ENCODE assay signal across 16 mouse cellular contexts in genomic region chr17:50655416-50655776, GRCm38 (mm10).
DNase-seq lines count a peak whose midpoint lies in the region; ATAC-seq lines count a peak whose summit lies in the region.
"Had no signal": no experiment of that assay in that cellular context is flagged by ENCODE, and none has a peak within 500 bp of the region (broad histone marks: within the 10 kb centered on the region; RNA-seq: fewer than 3 reads in every experiment).

No protein-coding gene starts in this region.

- H3K36me3 ChIP-seq in heart, embryonic 14.5 days (ENCODE audit: control insufficient read depth, insufficient read depth, low read length) = no peaks in the 10 kb centered on the region
- no peaks in the 10 kb centered on the region for H3K36me3 ChIP-seq in hindbrain, embryonic 14.5 days (replicated peaks; ENCODE audit: control insufficient read depth, insufficient read depth)
- H3K36me3 ChIP-seq: embryonic facial prominence, embryonic 15.5 days; G1E; limb, embryonic 12.5 days had no signal

- intact Hi-C loops in heart, postnatal 14 days (cut with DNase I) = no loop called here

- peak; percentile 35 to 36 for DNase-seq in heart, adult 18-20 months
- DNase-seq in heart, postnatal 14 days = no peak
- peak; percentile 10 to 52 for DNase-seq in spleen, postnatal 4 days (ENCODE audit: low spot score in 2 of 2)
- no peak for DNase-seq in spleen, postnatal 36 days (ENCODE audit: low spot score in 2 of 2)
- DNase-seq in skeletal muscle tissue, adult 2 months (ENCODE audit: low read depth, low spot score) = peak; percentile 67
- DNase-seq in right cerebral cortex, adult 18-20 months = no peak
- DNase-seq in hindbrain, embryonic 14.5 days (ENCODE audit: low spot score) = no peak
- DNase-seq: cerebellum, adult 11-12 months; kidney, postnatal 10 days; lung, adult 18-20 months; right cerebral cortex, postnatal 14 days had no signal

- H3K4me1 ChIP-seq in heart, embryonic 14.5 days (ENCODE audit: control insufficient read depth in 2 of 2, insufficient read depth in 2 of 2, low read length in 2 of 2) = peaks cover 10 to 18% of the 10 kb centered on the region in 2 experiments
- H3K4me1 ChIP-seq in hindbrain, embryonic 14.5 days (replicated peaks; ENCODE audit: control insufficient read depth, insufficient read depth, low read length) = peaks cover 4% of the 10 kb centered on the region; the same call in 1 of the 2 replicates
- H3K4me1 ChIP-seq: embryonic facial prominence, embryonic 15.5 days; limb, embryonic 12.5 days had no signal

- H3K9ac ChIP-seq in heart, embryonic 14.5 days (ENCODE audit: low read length) = no peak overlapping the region
- no peak overlapping the region for H3K9ac ChIP-seq in hindbrain, embryonic 14.5 days
- H3K9ac ChIP-seq: embryonic facial prominence, embryonic 15.5 days; limb, embryonic 12.5 days had no signal

- H3K27ac ChIP-seq in heart, embryonic 14.5 days (replicated peaks in 1 of 2; ENCODE audit: control insufficient read depth in 1 of 2, insufficient read depth in 1 of 2, low read depth in 2 of 2, low read length in 2 of 2) = peak overlapping the region; percentile 53 to 77
- no peak overlapping the region for H3K27ac ChIP-seq in hindbrain, embryonic 14.5 days
- H3K27ac ChIP-seq: embryonic facial prominence, embryonic 15.5 days; limb, embryonic 12.5 days had no signal

- 12% methylated on average over 4 of the region's 4 CpGs for WGBS in heart, embryonic 14.5 days
- 71% methylated on average over 4 of the region's 4 CpGs for WGBS in hindbrain, embryonic 14.5 days

- H3K4me3 ChIP-seq in heart, embryonic 14.5 days (ENCODE audit: control insufficient read depth in 1 of 2, insufficient read depth in 1 of 2, low read depth in 1 of 2, low read length in 2 of 2) = no peak overlapping the region
- no peak overlapping the region for H3K4me3 ChIP-seq in hindbrain, embryonic 14.5 days (replicated peaks; ENCODE audit: low read length)
- H3K4me3 ChIP-seq: embryonic facial prominence, embryonic 15.5 days; limb, embryonic 12.5 days had no signal

- ATAC-seq in heart, embryonic 14.5 days (ENCODE audit: insufficient number of reproducible peaks, insufficient read depth, low FRiP score, low read depth) = peak; percentile 69
- ATAC-seq in hindbrain, embryonic 14.5 days (ENCODE audit: low FRiP score) = no peak
- ATAC-seq: forebrain, embryonic 16.5 days had no signal

- no peaks in the 10 kb centered on the region for H3K27me3 ChIP-seq in heart, embryonic 14.5 days (ENCODE audit: control insufficient read depth, insufficient read depth, low read length)
- no peaks in the 10 kb centered on the region for H3K27me3 ChIP-seq in hindbrain, embryonic 14.5 days (ENCODE audit: control insufficient read depth, insufficient read depth, low read length)
- H3K27me3 ChIP-seq: embryonic facial prominence, embryonic 15.5 days; limb, embryonic 12.5 days had no signal

- peak overlapping the region; percentile 21; the same call in 1 of the 2 replicates for H3K4me2 ChIP-seq in heart, embryonic 14.5 days (ENCODE audit: low read length)
- H3K4me2 ChIP-seq in hindbrain, embryonic 14.5 days (replicated peaks) = no peak overlapping the region
- H3K4me2 ChIP-seq: embryonic facial prominence, embryonic 15.5 days; limb, embryonic 12.5 days had no signal

- H3K9me3 ChIP-seq in heart, embryonic 14.5 days (ENCODE audit: control insufficient read depth, low read length) = 0 out of 2 replicates have a peak, but pooled peaks cover 7% of the 10 kb centered on the region
- H3K9me3 ChIP-seq in hindbrain, embryonic 14.5 days (ENCODE audit: control insufficient read depth, low read length) = no peaks in the 10 kb centered on the region
- H3K9me3 ChIP-seq: embryonic facial prominence, embryonic 15.5 days had no signal

Comparison
In these comparisons a context has a peak if more than half of its experiments do, and no peak if none do; other contexts are left out.
1. DNase-seq: peak in heart, adult 18-20 months (2 of 2), spleen, postnatal 4 days (2 of 2) and skeletal muscle tissue, adult 2 months (single experiment); none in heart, postnatal 14 days (0 of 2), spleen, postnatal 36 days (0 of 2), right cerebral cortex, adult 18-20 months (single experiment) and hindbrain, embryonic 14.5 days (single experiment).